Mouse (Mus musculus): ENCODE data around the gene Dnajb1. TPM values are rescaled to one million over a fixed set of nuclear protein-coding genes. Genes with fewer than 3 reads are reported as not detected.

Dnajb1 gene
- total RNA-seq, 2 experiments from 2014 or later: 10.3 to 11.7 TPM

DNA sequence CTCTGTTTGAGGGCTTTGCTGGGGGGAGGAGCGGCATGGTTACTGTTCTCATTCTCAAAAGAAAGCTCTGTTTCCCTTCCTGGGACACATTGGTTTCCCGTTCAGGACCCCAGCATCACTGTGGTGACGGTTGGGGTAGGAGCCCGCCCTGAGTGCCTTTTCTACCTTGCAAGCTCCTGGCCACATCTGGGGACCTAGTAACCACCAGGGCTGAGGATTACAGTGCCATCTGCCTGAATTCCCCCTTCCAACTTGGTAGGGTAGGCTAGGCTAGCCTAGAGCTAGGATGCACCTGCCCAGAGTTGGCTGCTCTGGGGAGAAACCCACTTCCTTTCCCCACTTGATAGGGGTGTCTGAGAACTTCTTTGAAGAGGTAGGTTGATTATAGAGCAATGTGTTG is 3.9 kb downstream of the Dnajb1 start:
- DNase-seq: no peak

DNA sequence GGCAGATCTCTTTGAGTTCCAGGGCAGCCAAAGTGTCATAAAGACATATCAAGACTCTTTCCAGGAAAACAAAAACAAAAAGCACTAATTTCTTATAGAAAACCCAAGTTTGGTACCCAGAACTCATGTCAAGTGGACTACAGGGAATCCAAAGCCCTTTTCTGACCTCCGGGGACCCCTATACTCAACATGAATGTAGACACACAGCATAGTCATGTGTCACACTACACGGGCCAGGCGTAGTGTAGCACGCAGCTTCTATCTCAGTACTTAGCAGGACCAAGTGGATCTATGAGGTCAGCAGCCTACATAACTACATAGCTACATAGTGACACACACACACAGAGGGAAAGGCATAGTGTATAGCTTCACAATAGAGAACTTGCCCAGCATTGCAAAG is 5.7 kb downstream of the Dnajb1 start:
- no peak for DNase-seq

GRCm38 (mm10) chr8:83616625-83617024 is 8.6 kb downstream of the Dnajb1 start:
- DNase-seq: no peak

GRCm38 (mm10) chr8:83617111-83617510 is 9.1 kb downstream of the Dnajb1 start:
- DNase-seq: no peak

- no peak for DNase-seq
These were observed 10.6 kb downstream of the Dnajb1 start for GRCm38 (mm10) chr8:83618566-83618965.

DNA sequence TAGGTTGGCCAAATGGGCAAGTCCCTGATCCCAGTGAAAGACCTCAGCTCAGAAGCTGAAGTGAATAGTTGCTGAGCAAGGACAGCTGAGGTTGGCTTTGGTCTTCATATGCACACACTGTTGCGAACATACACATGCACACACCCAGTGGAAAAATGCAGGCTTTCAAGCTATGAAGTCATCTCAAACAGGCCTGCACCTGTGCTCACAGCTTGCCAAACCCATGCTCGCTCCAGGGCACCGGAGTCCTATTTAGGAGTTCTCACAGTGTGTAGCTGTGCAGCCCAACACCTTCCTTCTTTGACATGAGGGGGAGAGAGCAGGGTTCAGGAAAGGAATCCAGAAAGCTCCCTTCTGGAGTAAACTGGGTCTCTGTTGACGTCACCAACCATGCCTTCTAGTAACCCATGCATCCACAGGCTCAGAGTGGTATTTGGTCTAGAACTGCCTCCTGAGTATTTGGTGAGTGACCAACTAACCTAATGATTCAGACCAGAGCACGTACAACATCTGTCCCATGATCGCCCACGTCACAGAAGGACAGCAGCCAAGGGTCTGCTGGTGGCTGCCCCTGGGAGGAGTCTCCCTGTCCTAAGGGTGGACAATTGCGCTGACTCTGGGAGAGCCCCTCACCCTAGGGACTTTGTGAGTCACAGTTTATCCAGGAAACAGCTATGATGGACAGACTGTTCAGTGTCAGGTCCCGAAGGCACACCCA is 11.7 kb downstream of the Dnajb1 start:
- no peak for DNase-seq

DNA sequence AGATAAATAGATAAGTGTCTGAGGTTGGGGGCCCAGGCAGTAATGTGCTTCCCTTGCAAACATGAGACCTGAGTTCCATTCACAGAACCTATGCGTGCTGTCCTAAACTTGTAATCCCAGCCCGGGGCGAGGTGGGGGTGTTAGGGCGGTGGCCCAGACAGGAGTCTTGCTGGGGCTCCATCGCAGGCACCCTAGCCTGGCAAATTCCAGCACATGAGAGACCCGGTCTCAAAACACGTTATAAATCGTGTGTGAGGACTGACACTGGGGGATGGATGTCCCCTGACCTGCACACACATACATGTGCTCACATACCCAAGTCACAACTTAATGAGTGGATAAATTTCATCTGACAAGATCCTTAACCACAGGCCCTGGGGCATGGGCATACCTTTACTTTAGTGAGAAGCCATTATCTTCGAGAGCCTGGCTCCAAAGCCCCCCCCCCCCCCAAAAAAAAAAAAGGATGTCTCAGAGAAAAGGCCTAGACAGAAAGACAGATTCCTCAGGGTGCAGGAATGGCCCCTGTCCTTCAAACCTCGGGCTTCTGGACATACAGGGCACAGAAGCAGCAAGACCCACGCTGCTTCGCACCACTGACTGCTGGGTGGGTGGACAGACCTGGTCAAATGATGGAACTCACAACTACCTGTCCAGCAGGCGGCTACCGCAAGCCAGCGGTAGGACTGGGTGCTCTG is 13.8 kb downstream of the Dnajb1 start:
- no peak for DNase-seq

GRCm38 (mm10) chr8:83622389-83622989 is 14.5 kb downstream of the Dnajb1 start:
- DNase-seq: peak; percentile 89

- DNase-seq: no peak
These were observed 15.6 kb downstream of the Dnajb1 start for GRCm38 (mm10) chr8:83623549-83623948.

DNA sequence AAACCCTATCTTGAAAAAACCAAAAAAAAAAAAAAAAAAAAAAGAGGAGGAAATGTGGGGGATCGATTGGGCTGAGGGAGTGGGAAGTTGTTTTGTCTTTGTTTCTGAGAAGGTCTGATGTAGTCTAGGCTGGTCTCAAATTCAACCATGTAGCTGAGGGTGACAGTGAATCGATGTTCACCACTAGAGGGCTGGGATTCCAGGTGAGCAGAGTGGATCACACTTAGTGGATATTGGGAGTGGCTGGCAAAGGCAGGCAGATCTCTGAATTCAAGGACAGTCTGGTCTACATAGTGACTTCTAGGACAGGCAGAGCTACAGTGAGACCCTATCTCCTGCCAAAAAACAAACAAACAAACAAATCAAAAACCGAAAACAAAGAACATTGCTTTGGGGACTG is 16.7 kb downstream of the Dnajb1 start:
- no peak for DNase-seq

- DNase-seq: no peak
These were observed 17.8 kb downstream of the Dnajb1 start for GRCm38 (mm10) chr8:83625676-83626299.

DNA sequence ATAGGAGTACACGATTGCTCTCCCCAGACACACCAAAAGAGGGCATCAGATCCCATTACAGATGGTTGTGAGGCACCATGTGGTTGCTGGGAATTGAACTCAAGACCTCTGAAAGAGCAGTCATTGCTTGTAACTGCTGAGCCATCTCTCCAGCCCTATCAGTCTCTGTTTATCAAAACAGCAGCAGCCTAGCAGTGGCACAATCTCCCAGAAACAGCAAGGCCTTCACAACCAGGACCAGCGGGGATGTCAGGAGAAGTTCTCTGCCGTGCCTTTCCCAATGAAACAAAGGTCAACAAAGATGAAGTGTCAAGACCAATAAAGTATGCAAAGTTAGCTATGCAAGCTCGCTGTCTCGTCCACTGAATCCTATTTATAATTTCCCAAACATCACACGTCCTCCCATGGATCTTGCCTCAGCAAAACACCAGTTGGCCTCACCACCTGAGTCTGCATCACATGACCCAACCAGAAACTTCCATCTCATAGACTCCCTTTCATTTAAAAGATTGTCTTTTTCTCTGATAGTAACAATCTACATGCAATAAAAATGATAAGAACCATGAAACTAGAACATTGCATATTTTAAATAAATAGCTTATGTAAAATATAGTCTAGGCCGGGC is 24.2 kb downstream of the Dnajb1 start:
- DNase-seq: no peak

DNA sequence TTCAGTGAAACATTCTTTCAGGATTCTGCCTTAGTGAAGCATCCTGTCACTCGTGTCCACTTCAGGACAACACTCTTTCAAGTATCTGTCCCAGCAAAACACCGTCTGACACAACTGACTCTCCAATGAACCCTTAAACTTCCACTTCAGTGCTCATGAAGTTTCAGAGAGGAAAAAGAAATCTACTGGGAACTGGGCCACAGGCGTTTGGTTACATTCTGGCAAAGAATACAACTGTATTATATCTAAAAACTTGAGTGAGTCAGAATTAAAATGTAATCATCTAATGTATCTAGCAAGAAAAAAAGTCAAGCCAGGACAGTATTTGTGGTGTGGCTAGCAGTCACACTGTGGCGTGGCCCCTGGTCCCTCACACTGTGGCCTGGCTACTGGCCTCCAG is 30.9 kb downstream of the Dnajb1 start:
- no peak for DNase-seq

DNA sequence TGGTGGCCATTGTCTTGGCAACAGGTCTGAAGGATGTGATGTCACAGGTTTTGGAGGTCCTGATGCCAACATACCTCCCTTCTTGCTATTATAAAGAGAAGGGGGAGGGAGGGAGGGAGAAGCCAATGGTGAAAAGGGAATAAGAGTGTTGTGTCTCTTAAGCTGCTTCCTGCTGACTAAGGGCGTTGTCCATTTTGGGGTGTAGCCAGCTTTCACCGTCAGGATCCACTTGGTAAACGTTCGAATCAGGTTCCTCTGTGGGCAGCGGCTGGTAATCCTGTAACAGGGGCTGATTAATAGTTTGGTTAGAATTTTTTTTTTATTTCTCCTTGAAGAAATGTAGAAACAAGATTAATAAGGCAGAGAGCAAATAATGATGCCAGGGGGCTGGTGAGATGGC is 31.7 kb downstream of the Dnajb1 start:
- DNase-seq: no peak

DNA sequence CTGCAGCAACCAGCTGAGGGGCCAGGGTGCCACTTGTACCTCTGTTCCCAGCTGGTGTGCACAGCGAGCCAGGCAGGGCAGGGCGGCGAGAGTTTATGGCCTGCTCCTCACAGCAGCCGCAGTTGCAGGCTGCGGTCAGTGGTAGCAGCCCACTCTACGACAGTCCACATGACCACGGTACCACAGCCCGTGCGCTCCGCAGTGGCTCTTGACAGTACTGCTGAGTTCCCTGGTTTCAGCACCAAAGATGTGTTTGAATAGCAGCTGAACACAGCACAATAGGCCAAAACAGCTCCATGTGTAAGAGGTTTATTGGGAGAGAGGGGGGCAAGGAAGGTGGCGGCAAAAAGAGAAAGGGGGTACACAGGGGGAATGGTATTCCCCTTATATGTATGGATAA is 39.5 kb downstream of the Dnajb1 start:
- no peak for DNase-seq

DNA sequence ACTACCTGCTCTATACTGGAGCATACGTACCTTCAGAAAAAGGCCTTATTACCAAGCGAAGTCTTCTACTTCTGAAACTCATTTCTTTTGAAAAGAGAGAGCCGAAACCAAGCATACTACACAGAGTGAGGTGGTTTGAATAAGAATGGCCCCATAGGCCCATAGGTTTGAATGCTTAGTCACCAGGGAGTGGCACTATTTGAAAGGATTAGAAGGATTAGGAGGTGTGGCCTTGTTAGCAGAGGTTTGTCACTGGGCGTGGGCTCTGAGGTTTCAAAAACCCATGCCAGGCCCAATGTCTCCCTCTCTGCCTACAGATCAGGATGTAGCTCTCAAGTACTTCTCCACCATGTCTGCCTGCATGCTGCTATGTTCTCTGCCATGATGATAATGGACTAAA is 40.0 kb downstream of the Dnajb1 start:
- no peak for DNase-seq

- DNase-seq: no peak
These were observed 41.7 kb downstream of the Dnajb1 start for GRCm38 (mm10) chr8:83649699-83650098.

DNA sequence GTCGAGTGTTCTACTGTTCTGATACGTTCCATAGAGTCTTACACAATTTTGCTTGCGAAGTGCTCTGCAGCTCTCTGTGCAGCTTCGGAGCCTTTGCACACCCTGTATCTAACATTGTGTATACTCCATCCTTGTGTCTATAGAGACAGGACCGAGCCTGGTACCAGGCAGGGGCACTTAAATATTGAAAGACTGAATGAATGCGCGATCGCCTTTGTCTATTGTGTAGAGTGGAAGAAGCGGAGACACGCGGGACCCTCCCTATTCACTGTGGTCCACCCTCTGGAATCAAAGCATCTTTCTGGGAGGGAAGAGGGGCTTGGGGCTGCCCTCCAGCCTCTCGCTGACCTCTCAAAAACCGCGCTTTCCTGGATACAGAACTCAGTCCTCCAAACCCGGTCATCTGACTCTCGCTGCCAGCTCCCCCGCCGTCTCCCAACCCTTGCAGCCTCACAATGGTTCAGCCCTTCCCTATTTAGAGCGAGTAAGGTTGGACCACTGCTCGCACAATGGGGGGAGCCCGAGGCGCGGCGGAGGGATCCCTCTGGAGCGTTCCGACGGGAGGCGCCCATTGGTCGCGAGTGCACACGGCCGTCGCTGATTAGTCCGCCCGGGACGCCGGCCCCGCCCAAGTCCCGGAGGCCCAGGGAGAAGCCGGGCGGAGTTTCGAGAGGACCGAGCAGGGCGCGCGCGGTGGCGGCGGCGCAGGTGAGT is 44.2 kb downstream of the Dnajb1 start, which contains the start of gene Gipc1:
Gene Gipc1 (plus strand): TSS at position 648 of the 714 bp plus-strand sequence.
- DNase-seq: peak; percentile 90

DNA sequence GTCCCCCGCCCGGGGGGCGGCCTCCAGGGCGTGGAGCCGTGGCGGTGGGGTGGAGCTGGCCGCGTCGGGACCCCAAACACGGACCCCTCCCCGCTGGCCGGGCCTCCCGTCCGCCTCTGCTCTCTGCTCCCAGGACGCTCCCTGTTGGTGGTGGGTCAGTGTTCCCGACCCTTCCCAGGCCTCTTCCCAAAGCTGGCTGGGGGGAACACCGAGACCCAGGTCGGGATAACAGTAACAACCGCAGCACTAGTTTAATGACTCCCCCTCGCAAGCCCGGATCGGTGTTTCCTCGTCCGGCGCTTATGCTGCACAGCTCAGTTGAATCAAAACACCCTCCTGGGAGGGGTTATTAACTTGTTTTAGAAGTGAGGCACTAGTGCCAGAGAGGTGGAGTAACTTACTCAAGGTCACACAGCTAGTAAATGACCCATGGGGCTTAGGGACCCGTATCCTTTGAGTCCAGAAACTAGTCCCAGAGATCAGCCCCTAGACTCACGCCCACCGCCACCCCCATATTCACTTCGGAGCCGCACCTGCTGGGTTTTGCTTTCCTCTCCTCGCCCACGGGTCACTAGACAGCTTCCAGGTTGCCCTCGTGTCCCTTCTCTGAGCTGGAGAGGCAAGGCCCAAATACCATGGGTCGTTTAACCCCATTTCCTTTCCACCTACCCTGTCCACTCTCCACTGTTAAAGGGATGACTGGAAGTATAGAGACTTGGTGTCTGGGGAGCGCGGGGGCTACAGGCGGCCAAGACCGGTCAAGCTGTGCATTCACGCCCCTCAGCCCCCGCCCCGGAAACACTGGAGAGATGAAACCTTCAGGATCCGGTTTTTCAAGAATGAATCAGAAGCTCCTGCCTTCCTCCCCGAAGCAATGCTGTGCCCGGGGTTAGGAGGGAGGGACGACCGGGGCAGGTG is 45.0 kb downstream of the Dnajb1 start:
- DNase-seq: peak; percentile 8

DNA sequence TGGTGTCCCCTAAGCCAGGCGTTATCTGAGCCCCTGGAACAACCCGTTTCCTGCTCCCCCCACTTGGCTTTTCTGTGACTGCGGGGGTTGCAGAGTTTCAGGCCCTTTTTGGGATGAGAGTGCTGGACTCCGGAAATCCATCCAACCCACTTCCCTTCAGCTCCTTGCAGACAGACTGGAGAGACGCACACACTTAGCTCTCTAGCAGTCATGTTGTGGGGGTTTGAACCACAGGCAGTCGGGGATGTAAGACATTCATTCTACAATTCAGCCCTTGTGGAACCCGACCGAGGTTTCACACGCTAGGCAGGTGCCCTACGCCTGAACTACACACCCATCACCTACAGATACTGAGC is 45.6 kb downstream of the Dnajb1 start:
- DNase-seq: no peak

- DNase-seq: no peak
These were observed 46.7 kb downstream of the Dnajb1 start for GRCm38 (mm10) chr8:83654725-83655124.
